Mouse (Mus musculus): Measurements from ENCODE around the gene Sprr2k. TPM values are rescaled to one million over a fixed set of nuclear protein-coding genes. Genes with fewer than 3 reads are reported as not detected.

Sprr2k gene
- polyA plus RNA-seq (2015; fragmentation: Nextera tagmentation; extraction: Ambion mirVana), result not detected in 2 replicates

GRCm38 (mm10) chr3:92432282-92432681 lies at the start of gene Sprr2k:
Sprr2k (plus strand) TSS chr3:92432582.

GRCm38 (mm10) chr3:92385385-92385784 lies 47.0 kb upstream of the Sprr2k start, which contains the start of gene Sprr2h:
Sprr2h (plus strand) TSS chr3:92385685.

GRCm38 (mm10) chr3:92407691-92408090 lies 24.7 kb upstream of the Sprr2k start, which contains the start of gene Sprr2i:
Sprr2i (plus strand) TSS chr3:92407991.

GRCm38 (mm10) chr3:92417782-92418181 lies 14.6 kb upstream of the Sprr2k start, which contains the start of gene Sprr2j-ps:
Sprr2j-ps (plus strand) TSS chr3:92418082.

GRCm38 (mm10) chr3:92429323-92429722 lies 3.1 kb upstream of the Sprr2k start, which contains the start of gene Gm9774:
Gm9774 (minus strand) TSS chr3:92429423.

GRCm38 (mm10) chr3:92438689-92439088 lies 6.3 kb downstream of the Sprr2k start, which contains the start of gene Sprr1b:
Sprr1b (minus strand) TSS chr3:92438789.

GRCm38 (mm10) chr3:92458620-92459019 lies 26.2 kb downstream of the Sprr2k start, which contains the start of gene Sprr3:
Sprr3 (minus strand) TSS chr3:92458720.

Other genes with a start within 250 kb of the Sprr2k start
- gene Sprr2a1, start 216.8 kb upstream of the Sprr2k start, polyA plus RNA-seq (2015; fragmentation: Nextera tagmentation; extraction: Ambion mirVana), result 0.39 TPM in 1 of 2 replicates, not detected in the other
- gene Sprr2a2, start 216.7 kb upstream of the Sprr2k start, polyA plus RNA-seq (2015; fragmentation: Nextera tagmentation; extraction: Ambion mirVana), result 2.6 and 32.2 TPM in 2 replicates
- 0.59 and 1.6 TPM in 2 replicates for gene Sprr2a3, start 147.2 kb upstream of the Sprr2k start, polyA plus RNA-seq (2015; fragmentation: Nextera tagmentation; extraction: Ambion mirVana)
- gene Sprr2b, start 116.0 kb upstream of the Sprr2k start, polyA plus RNA-seq (2015; fragmentation: Nextera tagmentation; extraction: Ambion mirVana), result not detected in 2 replicates
- gene Sprr2d, start 93.4 kb upstream of the Sprr2k start, polyA plus RNA-seq (2015; fragmentation: Nextera tagmentation; extraction: Ambion mirVana), result not detected in 2 replicates
- gene Sprr2e, start 80.4 kb upstream of the Sprr2k start, polyA plus RNA-seq (2015; fragmentation: Nextera tagmentation; extraction: Ambion mirVana), result not detected in 2 replicates
- gene Sprr2f, start 67.4 kb upstream of the Sprr2k start, polyA plus RNA-seq (2015; fragmentation: Nextera tagmentation; extraction: Ambion mirVana), result not detected in 2 replicates
- 0.36 TPM in 1 of 2 replicates, not detected in the other for gene Sprr2h, start 46.9 kb upstream of the Sprr2k start, polyA plus RNA-seq (2015; fragmentation: Nextera tagmentation; extraction: Ambion mirVana)
- gene Sprr2i, start 24.6 kb upstream of the Sprr2k start, polyA plus RNA-seq (2015; fragmentation: Nextera tagmentation; extraction: Ambion mirVana), result 0.22 TPM in 1 of 2 replicates, not detected in the other
- gene Sprr2j-ps, start 14.5 kb upstream of the Sprr2k start, polyA plus RNA-seq (2015; fragmentation: Nextera tagmentation; extraction: Ambion mirVana), result 0.39 TPM in 1 of 2 replicates, not detected in the other
- 6.7 and 8.1 TPM in 2 replicates for gene Gm9774, start 3.2 kb upstream of the Sprr2k start, polyA plus RNA-seq (2015; fragmentation: Nextera tagmentation; extraction: Ambion mirVana)
- gene Sprr1b, start 6.2 kb downstream of the Sprr2k start, polyA plus RNA-seq (2015; fragmentation: Nextera tagmentation; extraction: Ambion mirVana), result 0.32 TPM in 1 of 2 replicates, not detected in the other
- gene Sprr3, start 26.1 kb downstream of the Sprr2k start, polyA plus RNA-seq (2015; fragmentation: Nextera tagmentation; extraction: Ambion mirVana), result 0.25 and 4.2 TPM in 2 replicates
- gene Sprr1a, start 53.3 kb downstream of the Sprr2k start, polyA plus RNA-seq (2015; fragmentation: Nextera tagmentation; extraction: Ambion mirVana), result 1.6 and 7.8 TPM in 2 replicates
- not detected in 2 replicates for gene Sprr4, start 67.9 kb downstream of the Sprr2k start, polyA plus RNA-seq (2015; fragmentation: Nextera tagmentation; extraction: Ambion mirVana)
- not detected in 2 replicates for gene 2310046K23Rik, start 101.9 kb downstream of the Sprr2k start, polyA plus RNA-seq (2015; fragmentation: Nextera tagmentation; extraction: Ambion mirVana)
- 0.38 TPM in 1 of 2 replicates, not detected in the other for gene Ivl, start 141.2 kb downstream of the Sprr2k start, polyA plus RNA-seq (2015; fragmentation: Nextera tagmentation; extraction: Ambion mirVana)
- gene Smcp, start 156.4 kb downstream of the Sprr2k start, polyA plus RNA-seq (2015; fragmentation: Nextera tagmentation; extraction: Ambion mirVana), result 0.15 and 0.84 TPM in 2 replicates
- not detected in 2 replicates for gene 2210017I01Rik, start 174.9 kb downstream of the Sprr2k start, polyA plus RNA-seq (2015; fragmentation: Nextera tagmentation; extraction: Ambion mirVana)
- gene Lce6a, start 189.1 kb downstream of the Sprr2k start, polyA plus RNA-seq (2015; fragmentation: Nextera tagmentation; extraction: Ambion mirVana), result 3.2 and 3.3 TPM in 2 replicates
- 0.71 TPM in 1 of 2 replicates, not detected in the other for gene Lce1a1, start 215.7 kb downstream of the Sprr2k start, polyA plus RNA-seq (2015; fragmentation: Nextera tagmentation; extraction: Ambion mirVana)
- gene Lce1b, start 224.3 kb downstream of the Sprr2k start, polyA plus RNA-seq (2015; fragmentation: Nextera tagmentation; extraction: Ambion mirVana), result 0.35 TPM in 1 of 2 replicates, not detected in the other
- gene Lce1a2, start 237.7 kb downstream of the Sprr2k start, polyA plus RNA-seq (2015; fragmentation: Nextera tagmentation; extraction: Ambion mirVana), result 1.1 TPM in 1 of 2 replicates, not detected in the other
- gene Lce1c, start 246.7 kb downstream of the Sprr2k start, polyA plus RNA-seq (2015; fragmentation: Nextera tagmentation; extraction: Ambion mirVana), result 2.4 TPM in 1 of 2 replicates, not detected in the other